Mouse (Mus musculus) gastrocnemius, postnatal 36 days (tissue): ENCODE results near the gene Maml2. TPM values are rescaled to one million over a fixed set of nuclear protein-coding genes. Genes with fewer than 3 reads are reported as not detected.

Experiments
- DNase-seq, 2 experiments: peaks; one replicate each; pipeline ENCODE4 v3.0.0; 2022
- intact Hi-C: fragments of 180-260 bp; cut with DNase I; formaldehyde crosslinking; loops from one replicate; pipeline ENCODE4 v1.15.1; 2025
- long read RNA-seq, 2 experiments: library from polyadenylated mRNA; stranded (forward); transcript quantifications; one replicate each; pipeline ENCODE4 v2.0.0; 2021
- total RNA-seq, 2 experiments: library from RNA; stranded (reverse); gene quantifications; 2 replicates each; pipeline ENCODE4 v1.2.3; 2021

The Maml2 gene
- 1 to 10 TPM; 2.0 to 2.3 TPM for total RNA-seq
- long read RNA-seq, experiment 1, partial matches to known transcripts, result 0 of 1 reads
- long read RNA-seq, experiment 1, other reads (novel, unspliced or antisense), result 1 of 1 reads
- long read RNA-seq, experiment 2, result 0 reads

GRCm38 (mm10) chr9:13297668-13298512 is at the start of gene Maml2:
Gene Maml2, plus strand, starts transcription at chr9:13297957.
- DNase-seq, result peak; percentile 19 to 57
- intact Hi-C loops, result loop anchor here (2.0 kb wide), 1 partner anchor 355 kb away; no protein-coding TSS in a partner anchor

- DNase-seq, result no peak
- intact Hi-C loops, result loop anchor here (5.0 kb wide), 1 partner anchor 579 kb away; the partner anchor contains the start of genes Cep57 and Fam76b
Observed at GRCm38 (mm10) chr9:13248104-13248503, 49.7 kb upstream of the Maml2 start.

- DNase-seq, result no peak
Observed at GRCm38 (mm10) chr9:13251251-13251650, 46.5 kb upstream of the Maml2 start.

GRCm38 (mm10) chr9:13256726-13257125 is 41.0 kb upstream of the Maml2 start:
- no peak for DNase-seq
- intact Hi-C loops, result no loop called here

More at GRCm38 (mm10) chr9:13251251-13251650, 46.5 kb upstream of the Maml2 start:
- intact Hi-C loops, result no loop called here

GRCm38 (mm10) chr9:13258173-13258572 is 39.6 kb upstream of the Maml2 start:
- intact Hi-C loops, result no loop called here
- DNase-seq, result no peak

GRCm38 (mm10) chr9:13260980-13261379 is 36.8 kb upstream of the Maml2 start:
- DNase-seq, result no peak
- intact Hi-C loops, result no loop called here

- intact Hi-C loops, result no loop called here
- DNase-seq, result no peak
Observed at GRCm38 (mm10) chr9:13273219-13273618, 24.5 kb upstream of the Maml2 start.

GRCm38 (mm10) chr9:13287482-13287881 is 10.3 kb upstream of the Maml2 start:
- intact Hi-C loops, result no loop called here
- DNase-seq, result no peak

GRCm38 (mm10) chr9:13296274-13297121 is 1.3 kb upstream of the Maml2 start:
- peak; percentile 78 to 90 for DNase-seq
- intact Hi-C loops, result loop anchor here (2.0 kb wide), 1 partner anchor 356 kb away; no protein-coding TSS in a partner anchor

- DNase-seq, result no peak
- intact Hi-C loops, result loop anchor here (2.0 kb wide), 1 partner anchor 356 kb away; no protein-coding TSS in a partner anchor
Observed at GRCm38 (mm10) chr9:13297122-13297667, 562 bp upstream of the Maml2 start.

GRCm38 (mm10) chr9:13298513-13298878 is 739 bp downstream of the Maml2 start:
- intact Hi-C loops, result no loop called here
- no peak for DNase-seq

- DNase-seq, result no peak
- intact Hi-C loops, result no loop called here
Observed at GRCm38 (mm10) chr9:13299190-13299589, 1.4 kb downstream of the Maml2 start.

GRCm38 (mm10) chr9:13300041-13300441 is 2.3 kb downstream of the Maml2 start:
- DNase-seq, result no peak

GRCm38 (mm10) chr9:13300891-13301782 is 3.4 kb downstream of the Maml2 start:
- intact Hi-C loops, result no loop called here
- no peak for DNase-seq

More at GRCm38 (mm10) chr9:13300041-13300441, 2.3 kb downstream of the Maml2 start:
- intact Hi-C loops, result no loop called here

- no peak for DNase-seq
- intact Hi-C loops, result no loop called here
Observed at GRCm38 (mm10) chr9:13302183-13302825, 4.5 kb downstream of the Maml2 start.

GRCm38 (mm10) chr9:13303099-13303771 is 5.5 kb downstream of the Maml2 start:
- intact Hi-C loops, result no loop called here
- no peak for DNase-seq

GRCm38 (mm10) chr9:13303976-13304375 is 6.2 kb downstream of the Maml2 start:
- intact Hi-C loops, result no loop called here
- peak in 1 of 2 experiments; percentile 29 for DNase-seq

- DNase-seq, result no peak
- intact Hi-C loops, result no loop called here
Observed at GRCm38 (mm10) chr9:13306471-13306870, 8.7 kb downstream of the Maml2 start.
